Mouse (Mus musculus): ENCODE data around the gene Cep128.

GRCm38 (mm10) chr12:90982018-90982417 lies 402.2 kb downstream of the Cep128 start:
- TF ChIP-seq USF2 (IDR thresholded peaks at IDR 0.05; ENCODE audit: borderline replicate concordance in 1 of 2, insufficient read depth in 1 of 2, low read depth in 1 of 2, low read length in 2 of 2) (no peak), MAX (IDR thresholded peaks at IDR 0.05; ENCODE audit: low read length) (no peak), CTCF (IDR thresholded peaks at IDR 0.05 in 2 of 3, conservative IDR thresholded peaks at IDR 0.05 in 1 of 3; ENCODE audit: control insufficient read depth in 1 of 3, insufficient read depth in 1 of 3, low read depth in 2 of 3, low read length in 3 of 3, poor library complexity in 1 of 3, severe bottlenecking in 1 of 3) (no peak), EP300 (IDR thresholded peaks at IDR 0.05; ENCODE audit: low read depth in 1 of 2, low read length in 2 of 2) (no peak), POLR2A (IDR thresholded peaks at IDR 0.05; ENCODE audit: control insufficient read depth in 1 of 2, insufficient read depth in 1 of 2, low read depth in 1 of 2, low read length in 2 of 2, poor library complexity in 1 of 2) (no peak), TAL1 (IDR thresholded peaks at IDR 0.05; ENCODE audit: low read length) (no peak)
